Mouse (Mus musculus) limb, embryonic 10.5 days (tissue): ENCODE data around the gene Fbxw27. TPM values are rescaled to one million over a fixed set of nuclear protein-coding genes. Genes with fewer than 3 reads are reported as not detected.
"Not testable (repeated sequence)": the region's sequence is repeated elsewhere in the genome, so short reads cannot be mapped to it uniquely, and the experiment has no call there.

ENCODE experiments used
- DNase-seq: peaks from one replicate; pipeline ENCODE4 v3.0.0-alpha.2; 2017; ENCODE audit warnings: low spot score
- H3K27ac ChIP-seq: fragments of 300-500 bp; sonication (generic); 2 replicates; pipeline ENCODE4 v1.5.1; 2016; ENCODE audit warnings: mild to moderate bottlenecking
- H3K27me3 ChIP-seq: fragments of 300-500 bp; sonication (generic); 2 replicates; pipeline ENCODE4 v1.6.1; 2016; ENCODE audit warnings: low read depth, mild to moderate bottlenecking; ENCODE audit not compliant: poor library complexity, severe bottlenecking
- H3K36me3 ChIP-seq: fragments of 300-500 bp; sonication (generic); 2 replicates; pipeline ENCODE4 v1.6.1; 2016; ENCODE audit warnings: mild to moderate bottlenecking, moderate library complexity
- H3K4me1 ChIP-seq: fragments of 300-500 bp; sonication (generic); 2 replicates; pipeline ENCODE4 v1.6.1; 2016
- H3K4me3 ChIP-seq: fragments of 300-500 bp; sonication (generic); 2 replicates; pipeline ENCODE4 v1.5.1; 2016; ENCODE audit warnings: mild to moderate bottlenecking, moderate library complexity
- H3K9me3 ChIP-seq: fragments of 300-500 bp; sonication (generic); replicated peaks from 2 replicates; pipeline ENCODE4 v1.6.1; 2016; ENCODE audit warnings: mild to moderate bottlenecking
- WGBS: fragments of 180-500 bp; shearing (Covaris S2); methylation state at CpG from one replicate; pipeline ENCODE4 v1.1.7; 2016; 5-methylcytosine and 5-hydroxymethylcytosine counted together
- polyA plus RNA-seq: library from polyadenylated mRNA; unstranded; fragments of >200 nt; fragmentation: Nextera tagmentation; extraction: Ambion mirVana; gene quantifications from 2 replicates; pipeline ENCODE4 v1.2.1, GENCODE M21; 2016

The Fbxw27 gene
- polyA plus RNA-seq, result not detected in 2 replicates

GRCm38 (mm10) chr9:109790570-109790969 lies at the start of gene Fbxw27:
Gene Fbxw27, minus strand, starts transcription at chr9:109790670.
- not testable (repeated sequence) for H3K27me3 ChIP-seq, H3K27ac ChIP-seq, H3K36me3 ChIP-seq, H3K4me3 ChIP-seq, H3K4me1 ChIP-seq, H3K9me3 ChIP-seq, DNase-seq
- WGBS, result 79% methylated on average over 4 of the region's 4 CpGs

GRCm38 (mm10) chr9:109833088-109833412 lies 42.6 kb upstream of the Fbxw27 start:
- H3K36me3 ChIP-seq, result peaks cover 53% of the 10 kb centered on the region

GRCm38 (mm10) chr9:109832391-109833087 lies 42.1 kb upstream of the Fbxw27 start, which contains the start of gene Nme6:
Gene Nme6, plus strand, starts transcription at chr9:109832749.
- Histone ChIP-seq H3K27ac (peak within 1 kb of the TSS; percentile 87), H3K27me3 (no peaks in the 10 kb centered on the region), H3K36me3 (peaks cover 48% of the 10 kb centered on the region), H3K4me1 (peaks cover 9% of the 10 kb centered on the region), H3K4me3 (peak within 1 kb of the TSS; percentile 64), H3K9me3 (no peaks in the 10 kb centered on the region)
- WGBS, result under 1% methylated on average over 32 of the region's 32 CpGs
- peak; percentile 95 for DNase-seq

More at GRCm38 (mm10) chr9:109833088-109833412, 42.6 kb upstream of the Fbxw27 start:
- no peak for DNase-seq
- peak overlapping the region; percentile 64 for H3K4me3 ChIP-seq
- WGBS, result 15% methylated on average over 6 of the region's 6 CpGs
- H3K27ac ChIP-seq, result peak overlapping the region; percentile 87
- H3K9me3 ChIP-seq, result no peaks in the 10 kb centered on the region
- no peaks in the 10 kb centered on the region for H3K27me3 ChIP-seq
- peaks cover 9% of the 10 kb centered on the region for H3K4me1 ChIP-seq

GRCm38 (mm10) chr9:109826181-109826580 lies 35.7 kb upstream of the Fbxw27 start:
- no peaks in the 10 kb centered on the region for H3K9me3 ChIP-seq
- WGBS, result 77% methylated on average over 5 of the region's 5 CpGs
- no peak overlapping the region for H3K4me3 ChIP-seq
- no peak overlapping the region for H3K27ac ChIP-seq
- H3K36me3 ChIP-seq, result peaks cover 23% of the 10 kb centered on the region
- no peaks in the 10 kb centered on the region for H3K27me3 ChIP-seq
- no peak for DNase-seq
- no peaks in the 10 kb centered on the region for H3K4me1 ChIP-seq

GRCm38 (mm10) chr9:109825739-109826138 lies 35.3 kb upstream of the Fbxw27 start:
- Histone ChIP-seq H3K36me3 (peaks cover 19% of the 10 kb centered on the region), H3K27ac (no peak overlapping the region), H3K27me3 (no peaks in the 10 kb centered on the region), H3K4me1 (no peaks in the 10 kb centered on the region), H3K4me3 (no peak overlapping the region), H3K9me3 (no peaks in the 10 kb centered on the region)
- WGBS, result 64% methylated on average over 4 of the region's 4 CpGs
- DNase-seq, result no peak

GRCm38 (mm10) chr9:109816341-109816740 lies 25.9 kb upstream of the Fbxw27 start:
- H3K27me3 ChIP-seq, result no peaks in the 10 kb centered on the region
- WGBS, result 52% methylated on average over 6 of the region's 6 CpGs
- no peaks in the 10 kb centered on the region for H3K36me3 ChIP-seq
- H3K9me3 ChIP-seq, result no peaks in the 10 kb centered on the region
- H3K4me3 ChIP-seq, result no peak overlapping the region
- no peaks in the 10 kb centered on the region for H3K4me1 ChIP-seq
- H3K27ac ChIP-seq, result no peak overlapping the region
- no peak for DNase-seq

GRCm38 (mm10) chr9:109813424-109813823 lies 23.0 kb upstream of the Fbxw27 start:
- Histone ChIP-seq H3K9me3 (no peaks in the 10 kb centered on the region), H3K4me1 (no peaks in the 10 kb centered on the region), H3K36me3 (no peaks in the 10 kb centered on the region), H3K27ac (no peak overlapping the region), H3K27me3 (no peaks in the 10 kb centered on the region), H3K4me3 (no peak overlapping the region)
- 71% methylated on average over 7 of the region's 7 CpGs for WGBS
- DNase-seq, result no peak

GRCm38 (mm10) chr9:109811980-109812379 lies 21.5 kb upstream of the Fbxw27 start, which contains the start of gene Spink8:
Gene Spink8, plus strand, starts transcription at chr9:109812280.
- H3K9me3 ChIP-seq, result no peaks in the 10 kb centered on the region
- no peaks in the 10 kb centered on the region for H3K4me1 ChIP-seq
- WGBS, result 78% methylated on average over 1 of the region's 1 CpGs
- no peaks in the 10 kb centered on the region for H3K27me3 ChIP-seq
- DNase-seq, result no peak
- no peaks in the 10 kb centered on the region for H3K36me3 ChIP-seq
- no peak within 1 kb of the TSS for H3K27ac ChIP-seq
- H3K4me3 ChIP-seq, result no peak within 1 kb of the TSS

- WGBS, result 60% methylated on average over 3 of the region's 3 CpGs
- H3K9me3 ChIP-seq, result no peaks in the 10 kb centered on the region
Measured at GRCm38 (mm10) chr9:109807898-109808297, 17.4 kb upstream of the Fbxw27 start.

GRCm38 (mm10) chr9:109806695-109807293 lies 16.3 kb upstream of the Fbxw27 start:
- Histone ChIP-seq H3K27me3 (no peaks in the 10 kb centered on the region), H3K36me3 (no peaks in the 10 kb centered on the region), H3K4me1 (no peaks in the 10 kb centered on the region), H3K9me3 (no peaks in the 10 kb centered on the region), H3K27ac (no peak overlapping the region), H3K4me3 (no peak overlapping the region)
- 85% methylated on average over 2 of the region's 2 CpGs for WGBS
- no peak for DNase-seq

More at GRCm38 (mm10) chr9:109807898-109808297, 17.4 kb upstream of the Fbxw27 start:
- H3K4me1 ChIP-seq, result no peaks in the 10 kb centered on the region
- H3K4me3 ChIP-seq, result no peak overlapping the region
- H3K27me3 ChIP-seq, result no peaks in the 10 kb centered on the region
- no peaks in the 10 kb centered on the region for H3K36me3 ChIP-seq
- H3K27ac ChIP-seq, result no peak overlapping the region
- no peak for DNase-seq

- H3K9me3 ChIP-seq, result no peaks in the 10 kb centered on the region
- H3K27ac ChIP-seq, result no peak overlapping the region
- H3K4me3 ChIP-seq, result no peak overlapping the region
- no peaks in the 10 kb centered on the region for H3K27me3 ChIP-seq
- no peaks in the 10 kb centered on the region for H3K36me3 ChIP-seq
- no peaks in the 10 kb centered on the region for H3K4me1 ChIP-seq
- no peak for DNase-seq
- 55% methylated on average over 1 of the region's 1 CpGs for WGBS
Measured at GRCm38 (mm10) chr9:109806260-109806659, 15.8 kb upstream of the Fbxw27 start.

- not testable (repeated sequence) for H3K27ac ChIP-seq, DNase-seq, H3K36me3 ChIP-seq, H3K4me3 ChIP-seq, H3K9me3 ChIP-seq, H3K27me3 ChIP-seq, H3K4me1 ChIP-seq
- 88% methylated on average over 2 of the region's 2 CpGs for WGBS
Measured at GRCm38 (mm10) chr9:109805596-109805995, 15.1 kb upstream of the Fbxw27 start.

- DNase-seq, result no peak
- H3K36me3 ChIP-seq, result no peaks in the 10 kb centered on the region
- H3K4me3 ChIP-seq, result no peak overlapping the region
- H3K9me3 ChIP-seq, result no peaks in the 10 kb centered on the region
- WGBS, result 84% methylated on average over 1 of the region's 1 CpGs
- no peak overlapping the region for H3K27ac ChIP-seq
- H3K4me1 ChIP-seq, result no peaks in the 10 kb centered on the region
- no peaks in the 10 kb centered on the region for H3K27me3 ChIP-seq
Measured at GRCm38 (mm10) chr9:109798051-109798450, 7.6 kb upstream of the Fbxw27 start.
